Mouse (Mus musculus): ENCODE data around the gene Neurl1b. TPM values are rescaled to one million over a fixed set of nuclear protein-coding genes. Genes with fewer than 3 reads are reported as not detected.

The Neurl1b gene
- polyA plus RNA-seq, 1 experiment from 2014 or later: 1.5 TPM

GRCm38 (mm10) chr17:26389241-26389640 lies 25.4 kb upstream of the Neurl1b start:
- H3K27me3 ChIP-seq (replicated peaks; ENCODE audit: control insufficient read depth, insufficient read depth, low read length): no peaks in the 10 kb centered on the region
- no peak overlapping the region for H3K27ac ChIP-seq (ENCODE audit: low read length)
- H3K4me2 ChIP-seq (ENCODE audit: low read depth, low read length): no peak overlapping the region
- H3K36me3 ChIP-seq (ENCODE audit: control insufficient read depth, insufficient read depth, low read length): no peaks in the 10 kb centered on the region
- H3K4me3 ChIP-seq (ENCODE audit: low read length): no peak overlapping the region
- WGBS: 81% methylated on average over 9 of the region's 9 CpGs
- H3K9me3 ChIP-seq (ENCODE audit: control insufficient read depth, low read length): no peaks in the 10 kb centered on the region
- no peak for ATAC-seq
- no peak overlapping the region for H3K9ac ChIP-seq (ENCODE audit: low read depth, low read length)
- H3K4me1 ChIP-seq (ENCODE audit: control insufficient read depth, insufficient read depth, low read length): peaks cover 4% of the 10 kb centered on the region; the same call in 1 of the 2 replicates

- Histone ChIP-seq H3K27ac (ENCODE audit: low read length) (no peak overlapping the region), H3K4me2 (ENCODE audit: low read depth, low read length) (no peak overlapping the region), H3K9ac (ENCODE audit: low read depth, low read length) (no peak overlapping the region), H3K4me1 (ENCODE audit: control insufficient read depth, insufficient read depth, low read length) (peaks cover 4% of the 10 kb centered on the region; the same call in 1 of the 2 replicates), H3K36me3 (ENCODE audit: control insufficient read depth, insufficient read depth, low read length) (no peaks in the 10 kb centered on the region), H3K4me3 (ENCODE audit: low read length) (no peak overlapping the region), H3K9me3 (ENCODE audit: control insufficient read depth, low read length) (no peaks in the 10 kb centered on the region), H3K27me3 (replicated peaks; ENCODE audit: control insufficient read depth, insufficient read depth, low read length) (no peaks in the 10 kb centered on the region)
- no peak for ATAC-seq
- 59% methylated on average over 5 of the region's 5 CpGs for WGBS
Observed at GRCm38 (mm10) chr17:26390666-26391065, 24.0 kb upstream of the Neurl1b start.

DNA sequence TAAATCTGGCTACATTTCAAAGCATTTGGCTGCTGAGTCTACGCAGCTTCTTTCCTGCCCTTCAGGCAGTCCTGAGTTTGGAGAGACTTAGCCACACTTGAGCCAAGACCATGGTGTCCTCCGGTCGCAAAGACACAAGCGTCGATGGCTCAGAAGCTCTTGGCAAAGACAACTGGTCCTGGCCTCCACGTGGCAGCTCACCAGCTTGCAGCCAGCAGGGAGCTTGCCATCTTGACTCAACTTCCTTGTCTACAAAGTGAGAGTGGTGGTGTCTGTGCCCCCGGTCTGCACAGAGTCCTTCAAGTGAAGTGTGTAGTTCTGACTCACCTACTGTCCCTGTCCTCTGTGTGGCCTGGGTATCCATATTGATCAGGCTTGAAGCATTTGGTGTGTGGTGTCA lies 22.3 kb upstream of the Neurl1b start:
- H3K9me3 ChIP-seq (ENCODE audit: control insufficient read depth, low read length): no peaks in the 10 kb centered on the region
- no peaks in the 10 kb centered on the region for H3K27me3 ChIP-seq (replicated peaks; ENCODE audit: control insufficient read depth, insufficient read depth, low read length)
- no peaks in the 10 kb centered on the region for H3K36me3 ChIP-seq (ENCODE audit: control insufficient read depth, insufficient read depth, low read length)
- WGBS: 86% methylated on average over 7 of the region's 7 CpGs
- H3K4me1 ChIP-seq (ENCODE audit: control insufficient read depth, insufficient read depth, low read length): peaks cover 3% of the 10 kb centered on the region; the same call in 1 of the 2 replicates
- no peak overlapping the region for H3K4me3 ChIP-seq (ENCODE audit: low read length)
- no peak for ATAC-seq
- H3K9ac ChIP-seq (ENCODE audit: low read depth, low read length): no peak overlapping the region
- no peak overlapping the region for H3K27ac ChIP-seq (ENCODE audit: low read length)
- H3K4me2 ChIP-seq (ENCODE audit: low read depth, low read length): no peak overlapping the region

GRCm38 (mm10) chr17:26396765-26397164 lies 17.9 kb upstream of the Neurl1b start:
- peak overlapping the region; percentile 55 for H3K27ac ChIP-seq (ENCODE audit: low read length)
- H3K9ac ChIP-seq (ENCODE audit: low read depth, low read length): no peak overlapping the region
- ATAC-seq: peak; percentile 71
- H3K4me2 ChIP-seq (ENCODE audit: low read depth, low read length): no peak overlapping the region
- H3K36me3 ChIP-seq (ENCODE audit: control insufficient read depth, insufficient read depth, low read length): no peaks in the 10 kb centered on the region
- no peaks in the 10 kb centered on the region; the same call in 1 of the 2 replicates for H3K4me1 ChIP-seq (ENCODE audit: control insufficient read depth, insufficient read depth, low read length)
- H3K4me3 ChIP-seq (ENCODE audit: low read length): no peak overlapping the region
- no peaks in the 10 kb centered on the region for H3K9me3 ChIP-seq (ENCODE audit: control insufficient read depth, low read length)
- WGBS: 48% methylated on average over 3 of the region's 3 CpGs
- H3K27me3 ChIP-seq (replicated peaks; ENCODE audit: control insufficient read depth, insufficient read depth, low read length): no peaks in the 10 kb centered on the region

- ATAC-seq: peak; percentile 50
- no peaks in the 10 kb centered on the region for H3K9me3 ChIP-seq (ENCODE audit: control insufficient read depth, low read length)
- H3K4me1 ChIP-seq (ENCODE audit: control insufficient read depth, insufficient read depth, low read length): no peaks in the 10 kb centered on the region; the same call in 1 of the 2 replicates
- no peak overlapping the region for H3K4me3 ChIP-seq (ENCODE audit: low read length)
- H3K27me3 ChIP-seq (replicated peaks; ENCODE audit: control insufficient read depth, insufficient read depth, low read length): no peaks in the 10 kb centered on the region
- peak overlapping the region; percentile 55 for H3K27ac ChIP-seq (ENCODE audit: low read length)
- H3K36me3 ChIP-seq (ENCODE audit: control insufficient read depth, insufficient read depth, low read length): no peaks in the 10 kb centered on the region
- WGBS: 32% methylated on average over 6 of the region's 6 CpGs
- no peak overlapping the region for H3K4me2 ChIP-seq (ENCODE audit: low read depth, low read length)
- no peak overlapping the region for H3K9ac ChIP-seq (ENCODE audit: low read depth, low read length)
Observed at GRCm38 (mm10) chr17:26397339-26397738, 17.3 kb upstream of the Neurl1b start.

GRCm38 (mm10) chr17:26405340-26406100 lies 9.1 kb upstream of the Neurl1b start:
- 79% methylated on average over 10 of the region's 10 CpGs for WGBS
- no peaks in the 10 kb centered on the region for H3K27me3 ChIP-seq (replicated peaks; ENCODE audit: control insufficient read depth, insufficient read depth, low read length)
- no peaks in the 10 kb centered on the region for H3K9me3 ChIP-seq (ENCODE audit: control insufficient read depth, low read length)
- 0 out of 2 replicates have a peak, but pooled peaks cover 4% of the 10 kb centered on the region for H3K4me1 ChIP-seq (ENCODE audit: control insufficient read depth, insufficient read depth, low read length)
- no peaks in the 10 kb centered on the region for H3K36me3 ChIP-seq (ENCODE audit: control insufficient read depth, insufficient read depth, low read length)
- ATAC-seq: no peak
- no peak overlapping the region for H3K4me2 ChIP-seq (ENCODE audit: low read depth, low read length)
- H3K9ac ChIP-seq (ENCODE audit: low read depth, low read length): no peak overlapping the region
- H3K4me3 ChIP-seq (ENCODE audit: low read length): no peak overlapping the region
- no peak overlapping the region for H3K27ac ChIP-seq (ENCODE audit: low read length)

GRCm38 (mm10) chr17:26412967-26413366 lies 1.7 kb upstream of the Neurl1b start:
- peaks cover 12% of the 10 kb centered on the region for H3K4me1 ChIP-seq (ENCODE audit: control insufficient read depth, insufficient read depth, low read length)
- H3K36me3 ChIP-seq (ENCODE audit: control insufficient read depth, insufficient read depth, low read length): no peaks in the 10 kb centered on the region
- no peak overlapping the region for H3K27ac ChIP-seq (ENCODE audit: low read length)
- H3K9ac ChIP-seq (ENCODE audit: low read depth, low read length): peak overlapping the region; percentile 24; the same call in 1 of the 2 replicates
- no peak overlapping the region for H3K4me3 ChIP-seq (ENCODE audit: low read length)
- 0 out of 2 replicates have a peak, but pooled peaks cover 4% of the 10 kb centered on the region for H3K27me3 ChIP-seq (replicated peaks; ENCODE audit: control insufficient read depth, insufficient read depth, low read length)
- no peaks in the 10 kb centered on the region for H3K9me3 ChIP-seq (ENCODE audit: control insufficient read depth, low read length)
- no peak for ATAC-seq
- no peak overlapping the region for H3K4me2 ChIP-seq (ENCODE audit: low read depth, low read length)
- 71% methylated on average over 5 of the region's 5 CpGs for WGBS

DNA sequence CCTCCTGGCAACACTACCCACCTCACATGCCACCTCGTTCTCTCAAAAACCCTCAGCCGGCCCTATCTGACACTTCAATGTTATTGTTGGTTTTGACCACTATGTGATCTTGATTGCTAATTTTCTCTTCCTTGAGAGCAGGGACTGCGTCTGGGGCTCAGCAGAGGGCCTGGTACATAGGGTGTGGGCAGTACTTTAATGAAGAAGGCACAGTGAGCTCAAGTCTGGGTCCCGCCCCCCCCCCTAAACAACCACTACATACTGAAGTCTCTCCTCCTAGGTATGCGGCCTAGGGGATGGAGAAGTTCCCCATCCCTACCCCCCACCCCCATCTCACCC lies 476 bp upstream of the Neurl1b start:
- H3K27ac ChIP-seq (ENCODE audit: low read length): no peak overlapping the region
- H3K9ac ChIP-seq (ENCODE audit: low read depth, low read length): peak overlapping the region; percentile 89
- WGBS: 16% methylated on average over 5 of the region's 5 CpGs
- no peaks in the 10 kb centered on the region for H3K9me3 ChIP-seq (ENCODE audit: control insufficient read depth, low read length)
- peak overlapping the region; percentile 98 for H3K4me2 ChIP-seq (ENCODE audit: low read depth, low read length)
- peak; percentile 12 for ATAC-seq
- 0 out of 2 replicates have a peak, but pooled peaks cover 4% of the 10 kb centered on the region for H3K27me3 ChIP-seq (replicated peaks; ENCODE audit: control insufficient read depth, insufficient read depth, low read length)
- peak overlapping the region; percentile 91 for H3K4me3 ChIP-seq (ENCODE audit: low read length)
- no peaks in the 10 kb centered on the region for H3K36me3 ChIP-seq (ENCODE audit: control insufficient read depth, insufficient read depth, low read length)
- H3K4me1 ChIP-seq (ENCODE audit: control insufficient read depth, insufficient read depth, low read length): peaks cover 12% of the 10 kb centered on the region

DNA sequence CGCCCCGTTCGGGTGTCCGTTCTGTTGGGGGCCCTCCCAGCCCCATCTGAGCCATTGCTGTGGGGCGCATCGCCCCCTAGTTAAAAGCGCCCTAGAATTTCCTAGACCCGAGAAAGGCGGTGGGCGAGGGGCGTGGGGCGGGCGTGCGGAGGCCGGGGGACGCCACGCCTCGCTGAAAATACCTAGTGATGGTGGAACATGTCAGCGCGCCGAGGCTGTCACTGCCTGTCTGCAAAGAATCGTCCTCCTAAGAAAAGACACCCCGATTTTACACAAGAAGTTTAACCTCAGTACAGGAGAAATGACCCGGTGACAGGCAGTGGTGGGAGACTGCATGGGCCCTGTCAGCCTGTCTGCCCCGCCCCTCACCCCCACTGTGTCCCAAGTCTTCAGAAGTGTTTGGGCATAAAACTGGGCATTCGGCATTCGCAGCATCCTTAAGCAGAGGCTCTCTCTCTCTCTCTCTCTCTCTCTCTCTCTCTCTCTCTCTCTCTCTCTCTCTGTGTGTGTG lies 781 bp downstream of the Neurl1b start:
- peak overlapping the region; percentile 91 for H3K4me3 ChIP-seq (ENCODE audit: low read length)
- no peaks in the 10 kb centered on the region for H3K36me3 ChIP-seq (ENCODE audit: control insufficient read depth, insufficient read depth, low read length)
- no peak for ATAC-seq
- H3K9me3 ChIP-seq (ENCODE audit: control insufficient read depth, low read length): no peaks in the 10 kb centered on the region
- 0 out of 2 replicates have a peak, but pooled peaks cover 4% of the 10 kb centered on the region for H3K27me3 ChIP-seq (replicated peaks; ENCODE audit: control insufficient read depth, insufficient read depth, low read length)
- 4% methylated on average over 27 of the region's 27 CpGs for WGBS
- peak overlapping the region; percentile 89 for H3K9ac ChIP-seq (ENCODE audit: low read depth, low read length)
- peaks cover 18% of the 10 kb centered on the region for H3K4me1 ChIP-seq (ENCODE audit: control insufficient read depth, insufficient read depth, low read length)
- H3K27ac ChIP-seq (ENCODE audit: low read length): peak overlapping the region; percentile 73; the same call in 1 of the 2 replicates
- peak overlapping the region; percentile 98 for H3K4me2 ChIP-seq (ENCODE audit: low read depth, low read length)

All from intestine, embryonic 16.5 days (tissue).